Mouse (Mus musculus): Measurements from ENCODE around the gene Slc22a12.

GRCm38 (mm10) chr19:6522289-6522688 lies 20.5 kb downstream of the Slc22a12 start:
- TF ChIP-seq CTCF (IDR thresholded peaks at IDR 0.05; ENCODE audit: insufficient read depth, low read length) (no peak), POLR2A (IDR thresholded peaks at IDR 0.05; ENCODE audit: borderline replicate concordance, extremely low read depth, low read depth, low read length) (no peak)

All from lung, adult 2 months (tissue).